Mouse (Mus musculus) ovary, adult 10 weeks (tissue): ENCODE results near the gene Tnfsfm13. TPM values are rescaled to one million over a fixed set of nuclear protein-coding genes. Genes with fewer than 3 reads are reported as not detected.

Source experiments
- polyA plus RNA-seq: library from polyadenylated mRNA; stranded (reverse); fragments of 350-450 nt; fragmentation: Illumina TruSeq; extraction: RNeasy Lipid Tissue Mini Kit (QIAGEN cat#74804); gene quantifications from one replicate; pipeline ENCODE4 v1.2.3, GENCODE M21; 2014

Gene Tnfsfm13
- 2.3 TPM for polyA plus RNA-seq

DNA sequence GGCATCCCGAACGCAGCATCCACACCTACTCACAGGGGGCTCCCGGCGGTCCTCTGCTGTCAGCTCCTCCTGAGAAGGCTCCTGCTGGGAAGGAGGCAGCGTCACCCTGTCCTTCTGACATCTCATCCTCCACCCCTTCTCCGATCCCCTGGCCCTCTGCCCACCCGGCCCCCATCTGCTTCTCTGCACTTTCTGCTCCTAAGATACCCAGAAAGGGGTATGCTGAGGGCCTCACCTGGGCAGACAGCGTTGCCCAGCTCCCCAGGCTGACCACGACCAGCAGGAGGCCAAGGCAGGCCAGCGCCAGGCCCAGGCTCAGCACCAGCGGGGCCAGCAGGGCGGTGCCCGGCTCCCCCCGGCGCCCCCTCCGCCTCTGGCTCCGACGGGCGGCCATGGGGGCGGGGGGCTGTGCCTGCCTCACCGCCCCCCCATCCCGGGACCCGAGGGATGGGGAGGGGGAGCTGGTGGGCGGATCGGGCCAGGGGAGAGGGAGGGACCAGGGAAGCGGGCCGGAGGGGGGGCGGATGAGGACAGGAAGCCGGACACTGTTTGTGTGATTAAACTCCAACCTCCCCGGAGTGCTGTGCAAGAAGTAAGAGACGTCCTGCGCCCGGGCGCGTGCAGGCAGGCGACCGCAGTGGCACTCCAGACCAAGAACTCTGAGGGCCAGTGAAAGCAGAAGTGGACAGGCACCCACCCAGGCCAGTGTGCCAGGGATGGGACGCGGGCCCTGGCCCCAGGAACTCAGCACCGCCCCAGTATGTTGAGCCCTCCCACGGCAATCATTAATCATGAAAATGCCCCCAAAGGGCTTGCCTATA lies at the start of gene Tnfsfm13, which contains the start of gene Tnfsf12:
TSS of gene Tnfsfm13 (minus strand) at position 738 of the 821 bp plus-strand sequence.
TSS of gene Tnfsf12 (minus strand) at position 489 of the 821 bp plus-strand sequence.

GRCm38 (mm10) chr11:69685526-69686148 lies 10.3 kb downstream of the Tnfsfm13 start, which contains the start of gene Tnfsf13:
Gene Tnfsf13 (minus strand): TSS chr11:69685784.

DNA sequence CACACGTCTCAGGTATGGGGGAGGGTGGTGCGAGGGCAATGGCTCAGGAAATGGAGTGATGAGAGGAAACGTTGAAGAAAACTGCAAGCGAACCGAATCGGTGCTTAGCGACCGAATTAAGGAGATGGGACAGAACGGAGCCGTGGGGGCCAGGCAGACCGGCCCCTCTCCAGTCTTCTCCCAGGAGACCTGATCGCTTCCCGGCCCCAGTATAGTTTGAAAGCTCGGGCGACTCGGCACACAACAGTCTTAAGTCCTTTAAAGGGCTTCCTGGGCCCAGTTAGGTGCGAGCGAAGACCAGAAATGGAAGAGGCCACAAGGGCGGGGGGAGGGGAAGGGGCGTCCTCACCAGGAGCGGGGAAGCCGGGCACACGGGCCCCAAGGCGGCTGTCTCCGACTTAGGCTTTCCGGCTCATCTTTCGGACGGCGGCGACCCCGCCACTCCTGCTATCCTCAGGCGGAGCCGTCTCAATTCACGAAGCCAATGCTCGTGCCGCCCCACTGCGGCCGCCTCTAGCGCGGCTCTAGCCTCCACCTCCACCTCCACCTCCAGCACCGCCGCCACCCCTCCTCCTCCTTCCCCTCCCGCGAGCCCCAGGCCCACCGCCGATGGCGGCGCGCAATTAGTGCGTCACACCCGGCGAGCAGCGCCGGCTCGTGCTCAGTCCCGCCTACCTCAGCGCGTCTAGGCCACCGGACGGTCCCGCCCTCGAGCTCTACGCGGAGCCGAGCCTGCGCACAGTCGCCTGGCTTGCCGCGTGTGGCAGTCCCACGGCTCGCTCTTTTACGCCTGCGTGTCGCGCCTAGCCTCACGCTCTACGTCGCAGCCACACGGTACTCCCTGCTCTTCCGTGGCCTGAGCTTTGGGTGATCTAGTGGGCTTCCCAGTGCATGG lies 14.3 kb downstream of the Tnfsfm13 start, which contains the start of gene Senp3:
TSS of gene Senp3 (minus strand) at position 771 of the 895 bp plus-strand sequence.

DNA sequence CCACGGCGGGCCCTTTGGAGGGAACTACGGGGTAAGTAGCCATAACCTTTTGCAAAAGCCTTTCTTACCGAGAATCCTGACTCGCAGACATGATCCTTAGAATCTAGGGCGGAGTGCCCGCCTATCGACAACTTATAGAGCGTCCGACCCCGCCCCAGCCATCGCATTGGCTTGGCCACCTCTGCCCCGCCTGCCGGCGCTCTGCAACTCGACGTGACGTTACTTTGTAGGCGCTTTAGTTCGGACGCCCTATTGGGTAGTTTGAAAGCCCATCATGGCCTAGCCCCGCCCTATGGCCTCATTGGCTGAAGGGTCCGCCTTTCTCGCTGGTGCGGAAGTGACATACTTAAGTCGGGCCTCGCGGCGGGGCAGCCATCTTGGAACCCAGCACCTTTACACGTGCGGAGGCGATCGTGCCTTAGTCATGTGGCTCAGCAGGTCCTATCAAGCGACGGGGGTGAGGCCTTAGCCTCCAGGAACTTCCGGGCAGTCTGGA lies 23.6 kb downstream of the Tnfsfm13 start, which contains the start of gene Eif4a1:
TSS of gene Eif4a1 (minus strand) at position 213 of the 496 bp plus-strand sequence.

DNA sequence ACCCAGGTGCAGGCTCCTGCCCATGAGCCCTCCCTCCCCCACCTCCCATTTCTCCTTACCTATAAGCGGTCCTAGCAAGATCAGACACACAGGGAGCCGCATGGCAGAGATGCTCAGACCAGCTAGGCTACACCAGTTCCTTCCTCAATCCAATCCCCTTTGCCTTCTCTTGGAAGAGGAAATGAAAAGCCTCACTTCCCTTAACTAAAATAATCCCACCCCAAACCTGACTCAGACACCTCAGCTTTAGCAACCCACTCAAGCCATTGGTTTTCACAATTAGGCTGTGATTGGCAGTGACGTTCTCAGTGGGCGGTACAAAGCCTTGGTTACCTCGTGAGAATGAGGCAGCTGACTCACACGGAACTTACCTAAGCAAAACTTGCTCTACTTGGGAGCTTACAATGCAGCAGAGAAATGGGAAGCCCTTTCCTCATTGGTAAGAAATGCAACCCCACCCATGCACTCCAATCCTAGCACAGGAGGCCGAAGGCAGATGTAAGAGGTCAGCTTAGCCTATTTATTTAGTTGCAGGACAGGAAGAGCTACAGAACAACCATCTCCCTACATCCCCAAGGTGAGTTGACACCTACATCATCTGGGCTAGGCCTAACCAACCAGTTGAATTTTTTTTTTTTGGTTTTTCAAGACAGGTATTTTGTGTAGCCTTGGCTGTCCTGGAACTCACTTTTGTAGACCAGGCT lies 29.8 kb downstream of the Tnfsfm13 start, which contains the start of gene Cd68:
TSS of gene Cd68 (minus strand) at position 193 of the 704 bp plus-strand sequence.

DNA sequence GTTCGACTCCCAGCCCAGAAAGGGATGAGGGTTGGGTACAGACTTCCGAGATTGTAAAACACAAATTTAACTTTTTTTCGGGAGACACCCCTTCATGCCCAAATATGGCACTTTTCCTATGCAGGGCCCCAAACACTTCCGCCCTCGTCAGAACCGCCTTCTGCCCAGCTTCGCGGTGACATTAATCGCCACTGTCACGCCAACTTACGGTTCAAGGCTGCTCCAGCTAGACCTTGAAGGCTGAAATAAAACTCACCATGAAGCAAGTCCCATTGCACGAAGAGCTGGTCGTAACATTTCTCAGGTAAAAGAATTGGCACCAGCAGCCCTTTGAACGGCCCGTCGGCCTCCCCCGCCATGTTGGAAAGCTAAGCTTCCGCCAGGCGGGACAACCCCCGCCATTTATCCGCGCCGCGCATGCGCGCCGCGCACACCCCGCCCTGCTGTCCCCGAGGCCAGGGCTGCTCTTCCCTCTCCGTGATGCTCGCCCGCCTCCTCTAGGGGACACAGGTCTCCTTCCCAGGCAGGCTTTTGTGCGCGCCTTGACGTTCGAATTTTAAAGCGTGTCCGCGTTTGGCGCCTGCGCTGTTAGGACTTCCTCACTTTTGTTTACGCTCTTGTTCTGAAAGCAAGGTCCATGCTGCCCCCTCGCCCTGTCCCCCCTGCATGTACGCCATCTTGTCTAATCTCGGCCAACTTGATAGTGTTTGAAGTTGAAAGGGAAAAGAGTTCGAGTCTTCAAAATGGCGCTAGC lies 33.5 kb downstream of the Tnfsfm13 start, which contains the start of gene Mpdu1:
TSS of gene Mpdu1 (minus strand) at position 430 of the 754 bp plus-strand sequence.

GRCm38 (mm10) chr11:69655264-69656064 lies 40.4 kb downstream of the Tnfsfm13 start, which contains the start of gene Sox15:
Gene Sox15 (plus strand): TSS chr11:69655314.

Other genes with a start within 250 kb of the Tnfsfm13 start
- gene Dnah2, start 147.0 kb downstream of the Tnfsfm13 start, polyA plus RNA-seq = 0.48 TPM
- 1.6 TPM for gene Efnb3, start 135.9 kb downstream of the Tnfsfm13 start, polyA plus RNA-seq
- 1.1 TPM for gene Wrap53, start 115.8 kb downstream of the Tnfsfm13 start, polyA plus RNA-seq
- gene Trp53, start 115.7 kb downstream of the Tnfsfm13 start, polyA plus RNA-seq = 9.2 TPM
- 165 TPM for gene Atp1b2, start 90.2 kb downstream of the Tnfsfm13 start, polyA plus RNA-seq
- gene Shbg, start 78.2 kb downstream of the Tnfsfm13 start, polyA plus RNA-seq = 0.66 TPM
- 4.7 TPM for gene Sat2, start 74.1 kb downstream of the Tnfsfm13 start, polyA plus RNA-seq
- gene Fxr2, start 63.1 kb downstream of the Tnfsfm13 start, polyA plus RNA-seq = 11.1 TPM
- gene Sox15, start 40.8 kb downstream of the Tnfsfm13 start, polyA plus RNA-seq = not detected
- gene Mpdu1, start 33.5 kb downstream of the Tnfsfm13 start, polyA plus RNA-seq = 13.0 TPM
- 9.4 TPM for gene Cd68, start 29.9 kb downstream of the Tnfsfm13 start, polyA plus RNA-seq
- gene Eif4a1, start 23.7 kb downstream of the Tnfsfm13 start, polyA plus RNA-seq = 723 TPM
- gene Senp3, start 14.0 kb downstream of the Tnfsfm13 start, polyA plus RNA-seq = 55.2 TPM
- 10.7 TPM for gene Tnfsf13, start 10.3 kb downstream of the Tnfsfm13 start, polyA plus RNA-seq
- gene Tnfsf12, start 249 bp downstream of the Tnfsfm13 start, polyA plus RNA-seq = 4.0 TPM
- 38.0 TPM for gene Polr2a, start 62.5 kb upstream of the Tnfsfm13 start, polyA plus RNA-seq
- 0.48 TPM for gene Slc35g3, start 65.9 kb upstream of the Tnfsfm13 start, polyA plus RNA-seq
- 26.4 TPM for gene Zbtb4, start 69.8 kb upstream of the Tnfsfm13 start, polyA plus RNA-seq
- 3.4 TPM for gene Chrnb1, start 99.8 kb upstream of the Tnfsfm13 start, polyA plus RNA-seq
- 7.0 TPM for gene Fgf11, start 105.8 kb upstream of the Tnfsfm13 start, polyA plus RNA-seq
- 1.2 TPM for gene Tmem102, start 109.5 kb upstream of the Tnfsfm13 start, polyA plus RNA-seq
- not detected for gene Gm39566, start 119.2 kb upstream of the Tnfsfm13 start, polyA plus RNA-seq
- gene Spem2, start 122.4 kb upstream of the Tnfsfm13 start, polyA plus RNA-seq = not detected
- gene Spem1, start 126.1 kb upstream of the Tnfsfm13 start, polyA plus RNA-seq = not detected
- gene Nlgn2, start 141.7 kb upstream of the Tnfsfm13 start, polyA plus RNA-seq = 1.4 TPM
- gene Tmem256, start 142.4 kb upstream of the Tnfsfm13 start, polyA plus RNA-seq = 16.6 TPM
- 1.2 TPM for gene Plscr3, start 150.3 kb upstream of the Tnfsfm13 start, polyA plus RNA-seq
- 0.26 TPM for gene Tnk1, start 162.6 kb upstream of the Tnfsfm13 start, polyA plus RNA-seq
- not detected for gene Tmem95, start 181.9 kb upstream of the Tnfsfm13 start, polyA plus RNA-seq
- gene Kctd11, start 185.3 kb upstream of the Tnfsfm13 start, polyA plus RNA-seq = 2.4 TPM
- gene Acap1, start 199.4 kb upstream of the Tnfsfm13 start, polyA plus RNA-seq = not detected
- gene 2810408A11Rik, start 204.9 kb upstream of the Tnfsfm13 start, polyA plus RNA-seq = 2.4 TPM
- gene Neurl4, start 205.0 kb upstream of the Tnfsfm13 start, polyA plus RNA-seq = 4.1 TPM
- gene Gps2, start 217.8 kb upstream of the Tnfsfm13 start, polyA plus RNA-seq = 21.7 TPM
- 199 TPM for gene Eif5a, start 225.9 kb upstream of the Tnfsfm13 start, polyA plus RNA-seq
- gene Ybx2, start 239.7 kb upstream of the Tnfsfm13 start, polyA plus RNA-seq = 6.4 TPM